Comparison of ENCODE assay signal across 8 mouse cellular contexts in the genomic region with DNA sequence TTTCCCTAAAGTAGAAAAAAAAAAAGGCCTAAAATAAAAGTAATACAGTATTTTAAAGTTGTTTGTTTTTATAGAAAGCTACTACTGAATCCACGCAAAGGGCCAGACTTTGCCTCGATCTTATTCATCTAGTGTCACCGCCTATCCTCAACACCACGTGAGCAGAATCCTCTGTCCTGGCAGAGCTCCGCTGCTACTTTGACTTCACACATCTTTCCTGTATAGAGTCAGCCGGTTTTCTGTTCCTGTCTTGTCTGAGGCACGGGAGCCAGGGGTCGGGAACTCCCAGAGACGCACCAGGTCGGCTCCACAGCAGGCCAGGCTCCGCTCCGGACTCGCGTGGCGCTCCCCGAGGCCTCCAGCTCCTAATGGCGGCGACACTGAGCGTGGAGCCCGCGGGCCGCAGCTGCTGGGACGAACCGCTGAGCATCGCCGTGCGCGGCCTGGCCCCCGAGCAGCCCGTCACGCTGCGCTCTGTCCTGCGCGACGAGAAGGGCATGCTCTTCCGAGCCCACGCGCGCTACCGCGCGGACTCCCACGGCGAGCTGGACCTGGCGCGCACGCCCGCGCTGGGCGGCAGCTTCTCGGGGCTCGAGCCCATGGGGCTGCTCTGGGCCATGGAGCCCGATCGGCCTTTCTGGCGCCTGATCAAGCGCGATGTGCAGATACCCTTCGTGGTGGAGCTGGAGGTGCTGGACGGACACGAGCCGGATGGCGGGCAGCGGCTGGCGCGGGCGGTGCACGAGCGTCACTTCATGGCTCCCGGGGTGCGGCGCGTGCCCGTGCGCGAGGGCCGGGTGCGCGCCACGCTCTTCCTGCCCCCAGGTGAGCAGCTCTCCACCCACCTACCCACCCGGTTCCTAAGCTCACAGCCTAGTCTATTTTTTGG. TPM values are rescaled to one million over a fixed set of nuclear protein-coding genes. Genes with fewer than 3 reads are reported as not detected.
DNase-seq lines count a peak whose midpoint lies in the region; ATAC-seq and TF ChIP-seq lines count a peak whose summit lies in the region.
"Not testable (repeated sequence)": the region's sequence is repeated elsewhere in the genome, so short reads cannot be mapped to it uniquely, and the experiment has no call there.

Acot6 (plus strand) TSS at position 51 of the 889 bp plus-strand sequence.

- peak within 1 kb of the TSS; percentile 77 for H3K9ac ChIP-seq in hindbrain, embryonic 13.5 days
- H3K9ac ChIP-seq in lung, embryonic 16.5 days (ENCODE audit: low read length) = peak within 1 kb of the TSS; percentile 76

- TF ChIP-seq CTCF in olfactory bulb, adult 2 months (IDR thresholded peaks at IDR 0.05; ENCODE audit: insufficient read depth, low read depth, low read length); thymus, adult 2 months (IDR thresholded peaks at IDR 0.05; ENCODE audit: borderline replicate concordance, control insufficient read depth, extremely low read depth, insufficient read depth, low read length, poor library complexity): not testable (repeated sequence)

- TF ChIP-seq POLR2A in olfactory bulb, adult 2 months (IDR thresholded peaks at IDR 0.05; ENCODE audit: insufficient read depth, low read depth, low read length); thymus, adult 2 months (IDR thresholded peaks at IDR 0.05; ENCODE audit: control insufficient read depth, extremely low read depth, insufficient read depth, low read length, poor library complexity): not testable (repeated sequence)

- peak; percentile 67 for DNase-seq in R1 (ENCODE audit: low read depth, low spot score)
- DNase-seq in cerebellum, postnatal 36 days = peak; percentile 51 to 53
- DNase-seq in frontal cortex, postnatal 36 days (ENCODE audit: low spot score in 2 of 2) = peak; percentile 40 to 46
- DNase-seq in layer of hippocampus, postnatal 10 days (ENCODE audit: low spot score in 2 of 2) = peak; percentile 48 to 65
- peak; percentile 22 for DNase-seq in thymus, adult 2 months

- H3K27ac ChIP-seq in hindbrain, embryonic 13.5 days = peak within 1 kb of the TSS; percentile 62
- 0 out of 2 replicates have a peak within 1 kb of the TSS, but pooled peaks have one; percentile 27 for H3K27ac ChIP-seq in lung, embryonic 16.5 days (ENCODE audit: low read length)
- peak within 1 kb of the TSS; percentile 87 for H3K27ac ChIP-seq in olfactory bulb, adult 2 months (ENCODE audit: insufficient read depth, low read depth, low read length)
- H3K27ac ChIP-seq in thymus, adult 2 months (ENCODE audit: control insufficient read depth, insufficient read depth, low read length) = not testable (repeated sequence)

- not testable (repeated sequence) for H3K27me3 ChIP-seq in hindbrain, embryonic 13.5 days; lung, embryonic 16.5 days (ENCODE audit: control insufficient read depth, insufficient read depth, low read depth, low read length); thymus, adult 2 months (ENCODE audit: control insufficient read depth, insufficient read depth, low read length)

- not testable (repeated sequence) for H3K36me3 ChIP-seq in hindbrain, embryonic 13.5 days; lung, embryonic 16.5 days (ENCODE audit: control insufficient read depth, insufficient read depth, low read length); thymus, adult 2 months (ENCODE audit: control insufficient read depth, insufficient read depth, low read length)

- peak; percentile 65 for ATAC-seq in hindbrain, embryonic 13.5 days (ENCODE audit: low FRiP score)
- peak; percentile 82 for ATAC-seq in lung, embryonic 16.5 days (ENCODE audit: low read depth)

- not testable (repeated sequence) for H3K9me3 ChIP-seq in hindbrain, embryonic 13.5 days; lung, embryonic 16.5 days (ENCODE audit: control insufficient read depth, low read length)

- H3K4me1 ChIP-seq in hindbrain, embryonic 13.5 days (replicated peaks); lung, embryonic 16.5 days (replicated peaks; ENCODE audit: control insufficient read depth, insufficient read depth, low read length); olfactory bulb, adult 2 months (ENCODE audit: control insufficient read depth, insufficient read depth, low read length); thymus, adult 2 months (replicated peaks; ENCODE audit: control insufficient read depth, insufficient read depth, low read length): not testable (repeated sequence)

- H3K4me3 ChIP-seq in hindbrain, embryonic 13.5 days = peak within 1 kb of the TSS; percentile 54
- H3K4me3 ChIP-seq in lung, embryonic 16.5 days (ENCODE audit: low read length) = peak within 1 kb of the TSS; percentile 60
- peak within 1 kb of the TSS; percentile 69 for H3K4me3 ChIP-seq in olfactory bulb, adult 2 months (ENCODE audit: insufficient read depth, low read depth, low read length)
- peak within 1 kb of the TSS; percentile 52 for H3K4me3 ChIP-seq in thymus, adult 2 months (ENCODE audit: control insufficient read depth, insufficient read depth, low read length)

- peak within 1 kb of the TSS; percentile 71 for H3K4me2 ChIP-seq in hindbrain, embryonic 13.5 days
- peak within 1 kb of the TSS; percentile 87 for H3K4me2 ChIP-seq in lung, embryonic 16.5 days (ENCODE audit: low read depth, low read length)

- under 1% methylated on average over 77 of the region's 80 CpGs for whole genome bisulfite sequencing in hindbrain, embryonic 13.5 days
- WGBS in lung, embryonic 16.5 days = under 1% methylated on average over 68 of the region's 80 CpGs
- under 1% methylated on average over 80 of the region's 80 CpGs for WGBS in olfactory bulb, adult 2 months
- WGBS in thymus, adult 2 months = 1% methylated on average over 80 of the region's 80 CpGs

RNA-seq across cellular contexts. Expression of gene Acot6, which starts in this region (rescaled TPM):
- polyA plus RNA-seq in hindbrain, embryonic 13.5 days (2015; fragmentation: Nextera tagmentation; extraction: Ambion mirVana) = 0.88 and 0.97 TPM in 2 replicates
- total RNA-seq in layer of hippocampus, postnatal 10 days (2021) = 1 to 10 TPM; 3.7 to 4.3 TPM
- polyA plus RNA-seq in lung, embryonic 16.5 days (2015; fragmentation: Nextera tagmentation; extraction: Ambion mirVana) = 1.1 and 1.8 TPM in 2 replicates
- polyA plus RNA-seq in olfactory bulb, adult 2 months (2012; ENCODE audit: insufficient read depth, insufficient read length, low replicate concordance, missing spikeins) = not detected in 2 replicates
- 1.5 and 1.6 TPM in 2 replicates for polyA plus RNA-seq in thymus, adult 2 months (2012; rRNA removed)

Comparison
In these comparisons a context has a peak if more than half of its experiments do, and no peak if none do; other contexts are left out.
1. Peak in ATAC-seq, H3K4me3 ChIP-seq, H3K27ac ChIP-seq, H3K9ac ChIP-seq and H3K4me2 ChIP-seq in hindbrain, embryonic 13.5 days; RNA of the gene not detected or under 1 TPM.